Mouse (Mus musculus) lung, embryonic 16.5 days (tissue): ENCODE measurements at regions not wholly inside any gene's neighbourhood (a gene's known extent, or its start where the extent isn't known, plus 50 kb on each side); places are given as distances from the start of the nearest gene placed in this dataset.

ENCODE experiments used
- ATAC-seq: fragments of 200-750 bp; cut with Nextera tagmentation; 2 replicates; pipeline ENCODE4 v1.8.0; 2017; ENCODE audit warnings: low read depth, mild to moderate bottlenecking, moderate library complexity
- H3K27ac ChIP-seq: fragments of 300-500 bp; sonication (generic); 2 replicates; pipeline ENCODE4 v1.5.1; 2014; ENCODE audit warnings: mild to moderate bottlenecking, control low read depth, low read length
- H3K27me3 ChIP-seq: fragments of 300-500 bp; sonication (generic); 2 replicates; pipeline ENCODE4 v1.6.1; 2014; ENCODE audit warnings: low read depth, low read length, mixed read lengths; ENCODE audit not compliant: control insufficient read depth, insufficient read depth
- H3K36me3 ChIP-seq: fragments of 300-500 bp; sonication (generic); 2 replicates; pipeline ENCODE4 v1.6.1; 2014; ENCODE audit warnings: low read length; ENCODE audit not compliant: control insufficient read depth, insufficient read depth
- H3K4me1 ChIP-seq: fragments of 300-500 bp; sonication (generic); replicated peaks from 2 replicates; pipeline ENCODE4 v1.6.1; 2014; ENCODE audit warnings: low read length, mixed read lengths; ENCODE audit not compliant: control insufficient read depth, insufficient read depth
- H3K4me2 ChIP-seq: fragments of 300-500 bp; sonication (generic); 2 replicates; pipeline ENCODE4 v1.6.1; 2014; ENCODE audit warnings: low read depth, low read length, control low read depth
- H3K4me3 ChIP-seq: fragments of 300-500 bp; sonication (generic); 2 replicates; pipeline ENCODE4 v1.5.1; 2014; ENCODE audit warnings: mild to moderate bottlenecking, low read length, control low read depth
- H3K9ac ChIP-seq: fragments of 300-500 bp; sonication (generic); 2 replicates; pipeline ENCODE4 v1.6.1; 2014; ENCODE audit warnings: low read length, control low read depth
- H3K9me3 ChIP-seq: fragments of 300-500 bp; sonication (generic); 2 replicates; pipeline ENCODE4 v1.6.1; 2016; ENCODE audit warnings: low read length; ENCODE audit not compliant: control insufficient read depth
- WGBS: fragments of 180-500 bp; shearing (Covaris S2); extraction: QIAGEN DNeasy Blood & Tissue Kit; methylation state at CpG from one replicate; pipeline ENCODE4 v1.1.7; 2014; 5-methylcytosine and 5-hydroxymethylcytosine counted together

- no peak for ATAC-seq
- Histone ChIP-seq H3K36me3 (no peaks in the 10 kb centered on the region), H3K9ac (no peak overlapping the region), H3K4me1 (peaks cover 5% of the 10 kb centered on the region; the same call in 1 of the 2 replicates), H3K27ac (no peak overlapping the region), H3K9me3 (no peaks in the 10 kb centered on the region), H3K27me3 (no peaks in the 10 kb centered on the region), H3K4me3 (no peak overlapping the region), H3K4me2 (no peak overlapping the region)
- 73% methylated on average over 1 of the region's 1 CpGs for WGBS
Observed at GRCm38 (mm10) chr3:60417001-60417400, 55.6 kb upstream of the Mbnl1 start.

- ATAC-seq, result no peak
- H3K4me3 ChIP-seq, result no peak overlapping the region
Observed at GRCm38 (mm10) chr3:60418652-60419051, 54.0 kb upstream of the Mbnl1 start.

GRCm38 (mm10) chr3:60419216-60419615, 53.4 kb upstream of the Mbnl1 start:
- Histone ChIP-seq H3K9me3 (no peaks in the 10 kb centered on the region), H3K36me3 (no peaks in the 10 kb centered on the region), H3K4me2 (no peak overlapping the region), H3K27ac (no peak overlapping the region), H3K4me1 (no peaks in the 10 kb centered on the region), H3K4me3 (no peak overlapping the region), H3K9ac (no peak overlapping the region), H3K27me3 (no peaks in the 10 kb centered on the region)
- ATAC-seq, result no peak
- 83% methylated on average over 3 of the region's 3 CpGs for WGBS

More at GRCm38 (mm10) chr3:60418652-60419051, 54.0 kb upstream of the Mbnl1 start:
- no peaks in the 10 kb centered on the region for H3K4me1 ChIP-seq
- no peak overlapping the region for H3K27ac ChIP-seq
- no peak overlapping the region for H3K9ac ChIP-seq
- H3K9me3 ChIP-seq, result no peaks in the 10 kb centered on the region
- no peaks in the 10 kb centered on the region for H3K36me3 ChIP-seq
- H3K27me3 ChIP-seq, result no peaks in the 10 kb centered on the region
- H3K4me2 ChIP-seq, result no peak overlapping the region
